Mouse (Mus musculus) adrenal gland, adult 2 months (tissue): ENCODE results near the gene Ppfibp1. TPM values are rescaled to one million over a fixed set of nuclear protein-coding genes. Genes with fewer than 3 reads are reported as not detected.

Source experiments
- DNase-seq: peaks from one replicate; pipeline ENCODE4 v3.0.0; 2021
- polyA plus RNA-seq: library from polyadenylated mRNA; depleted of rRNA; stranded (reverse); fragments of >200 nt; gene quantifications from 2 replicates; pipeline ENCODE4 v1.2.3, GENCODE M21; 2012
- total RNA-seq, 2 experiments: library from RNA; stranded (reverse); gene quantifications; 2 replicates each; pipeline ENCODE4 v1.2.3; 2021

Ppfibp1 gene
- total and polyA plus RNA-seq, 3 experiments = 12.9 to 99.7 (median 78.9) TPM

DNA sequence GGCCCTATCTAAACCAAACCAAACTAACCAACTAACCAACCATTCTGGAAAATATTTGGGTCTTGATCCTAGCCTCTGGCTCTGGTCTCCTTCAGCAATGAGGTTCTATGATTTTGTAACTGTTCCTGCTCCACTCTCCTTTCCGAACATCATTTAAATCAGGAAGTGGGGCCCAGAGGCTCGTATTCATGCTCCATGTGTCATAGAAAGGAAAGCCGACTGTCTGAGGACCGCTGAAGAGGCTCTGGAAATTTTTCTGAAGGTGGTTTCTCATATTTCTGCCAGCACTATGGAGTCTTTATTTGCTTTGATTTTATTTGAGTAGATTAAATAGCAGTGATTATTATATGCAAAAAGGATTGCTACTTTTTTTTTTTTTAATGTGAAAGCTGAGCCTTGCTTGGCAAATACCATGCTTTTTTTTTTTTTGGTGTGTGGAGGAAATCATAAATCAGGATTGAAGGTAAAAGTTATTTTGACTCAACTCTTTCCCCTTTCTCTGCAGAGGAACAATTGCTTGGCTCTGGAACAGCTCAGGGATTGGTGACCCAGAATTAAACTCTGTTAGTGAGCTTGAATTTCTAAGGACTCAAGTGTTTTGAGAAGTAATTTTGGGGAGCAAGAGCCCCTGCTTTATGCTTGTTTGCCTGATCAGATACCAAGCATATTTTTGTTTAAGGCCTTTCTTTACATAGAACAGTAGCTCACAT lies 25.4 kb downstream of the Ppfibp1 start:
- DNase-seq = no peak

DNA sequence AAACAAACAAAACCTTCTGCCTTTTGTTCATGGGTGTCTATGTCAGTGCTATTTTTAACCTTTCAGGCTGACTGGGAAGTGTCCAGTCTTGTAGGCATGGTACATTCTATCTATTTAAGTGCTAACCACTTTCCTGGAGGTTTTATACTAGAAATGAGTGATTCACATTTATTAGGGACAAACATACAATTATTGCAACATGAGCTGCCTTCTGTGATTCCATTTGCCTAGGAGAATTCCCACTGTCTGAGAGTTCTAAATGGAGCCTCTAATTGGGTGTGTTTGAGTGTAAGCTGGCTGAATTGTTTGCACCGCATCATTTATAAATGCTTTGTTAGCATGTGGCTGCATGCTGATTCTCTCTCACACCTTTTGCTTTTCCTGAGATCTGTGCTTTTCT lies 27.5 kb downstream of the Ppfibp1 start:
- no peak for DNase-seq

DNA sequence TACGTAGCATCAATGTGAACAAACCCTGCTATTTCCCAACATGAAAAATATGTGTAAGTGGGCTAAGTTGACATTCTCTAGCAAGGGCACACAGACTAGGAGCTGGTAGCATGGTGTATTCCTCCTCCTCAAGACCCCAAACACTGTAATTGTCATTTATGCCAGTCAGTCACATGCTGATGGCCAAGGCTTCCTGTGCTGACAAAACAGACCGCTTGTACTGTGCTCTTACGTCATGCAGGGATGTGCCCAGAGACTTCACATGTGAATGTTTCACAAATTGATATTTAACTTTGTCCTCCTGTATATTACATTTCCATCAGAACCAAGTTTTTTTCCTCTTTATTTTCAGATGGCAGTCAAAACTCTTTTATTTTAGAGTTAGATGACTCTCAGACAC lies 29.1 kb downstream of the Ppfibp1 start:
- no peak for DNase-seq

DNA sequence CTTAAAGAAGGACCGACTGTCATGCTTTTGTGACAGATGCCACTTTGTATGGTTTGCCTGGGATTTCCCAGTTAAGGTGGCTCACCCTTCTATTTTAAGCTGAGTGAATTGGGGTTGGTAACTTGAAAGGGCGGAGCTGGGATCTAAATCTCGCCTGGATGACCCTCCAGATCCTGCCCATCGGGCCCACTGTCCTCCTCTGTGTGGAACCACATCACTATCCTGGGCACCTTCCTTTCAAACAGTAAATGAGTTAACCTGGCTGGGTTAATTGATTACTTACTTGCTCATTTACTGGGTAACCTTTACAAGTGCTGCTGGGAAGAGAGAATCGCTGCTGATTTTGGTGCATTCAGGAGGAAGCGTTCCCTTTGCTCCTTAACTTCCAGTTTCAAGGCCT lies 30.1 kb downstream of the Ppfibp1 start:
- DNase-seq = no peak

DNA sequence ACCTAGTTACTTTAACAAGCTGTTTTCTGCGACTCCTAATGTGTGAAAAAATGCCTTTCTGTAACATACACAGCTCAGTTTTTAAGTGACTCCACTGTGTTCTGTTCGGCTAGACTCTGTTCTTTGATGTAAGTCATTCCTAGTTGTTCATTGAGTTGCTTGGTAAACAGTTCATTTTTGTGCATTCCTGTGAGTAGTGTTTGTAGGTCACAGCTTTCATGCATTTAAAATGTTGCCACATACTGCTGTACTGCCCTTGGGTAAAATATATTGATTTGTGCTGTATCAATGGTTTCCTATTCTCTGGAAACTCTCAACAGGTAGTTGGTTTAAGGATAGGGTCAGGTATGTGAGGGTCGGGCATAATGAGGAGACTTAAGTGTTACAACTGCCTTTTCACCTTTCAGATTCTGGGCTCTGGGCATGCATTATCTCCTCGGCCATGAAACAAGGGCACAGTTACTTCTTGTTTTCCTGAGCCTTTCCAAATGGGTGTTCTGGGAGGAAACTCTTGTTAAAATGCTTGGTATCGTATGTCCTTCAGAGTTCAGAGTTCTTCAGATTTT lies 38.2 kb downstream of the Ppfibp1 start:
- no peak for DNase-seq

DNA sequence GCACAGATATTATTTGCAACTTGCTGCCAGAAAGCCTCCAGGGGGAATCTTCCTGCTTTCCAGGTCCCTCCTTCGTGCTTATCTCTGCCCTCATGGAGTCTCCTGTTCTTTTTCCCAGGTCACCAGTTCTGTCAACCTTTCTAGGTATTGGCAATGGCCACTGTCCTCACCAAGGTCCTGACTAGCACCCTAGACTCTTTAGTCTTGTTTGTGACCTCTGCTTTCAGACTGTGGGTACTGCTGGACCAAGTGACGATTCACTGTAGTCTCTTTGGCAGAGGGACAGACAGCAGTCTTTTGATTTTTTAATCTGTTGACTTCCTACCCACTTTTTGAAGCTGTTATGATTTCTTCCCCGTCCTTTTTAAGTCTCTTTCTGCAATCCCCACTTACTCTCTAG lies 39.8 kb downstream of the Ppfibp1 start:
- peak; percentile 55 for DNase-seq

DNA sequence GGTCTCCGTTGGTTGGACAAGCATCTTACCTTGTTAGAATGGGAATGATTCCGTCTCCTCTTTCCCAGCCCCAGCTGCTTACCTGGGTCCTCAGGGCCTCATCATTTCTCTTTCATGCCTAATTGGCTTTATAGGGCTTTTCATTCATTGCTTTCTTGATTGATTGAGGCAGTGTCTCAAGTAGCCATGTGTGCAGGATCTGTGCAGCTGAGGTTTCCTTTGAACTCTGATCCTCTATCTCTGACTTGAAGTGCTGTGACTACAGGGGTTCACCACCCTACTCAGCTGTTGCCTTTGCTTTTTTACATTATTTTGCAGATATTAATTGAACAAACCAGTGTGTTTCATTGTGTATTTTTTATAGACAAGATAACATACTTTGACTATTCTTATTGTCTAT lies 40.7 kb downstream of the Ppfibp1 start:
- no peak for DNase-seq

DNA sequence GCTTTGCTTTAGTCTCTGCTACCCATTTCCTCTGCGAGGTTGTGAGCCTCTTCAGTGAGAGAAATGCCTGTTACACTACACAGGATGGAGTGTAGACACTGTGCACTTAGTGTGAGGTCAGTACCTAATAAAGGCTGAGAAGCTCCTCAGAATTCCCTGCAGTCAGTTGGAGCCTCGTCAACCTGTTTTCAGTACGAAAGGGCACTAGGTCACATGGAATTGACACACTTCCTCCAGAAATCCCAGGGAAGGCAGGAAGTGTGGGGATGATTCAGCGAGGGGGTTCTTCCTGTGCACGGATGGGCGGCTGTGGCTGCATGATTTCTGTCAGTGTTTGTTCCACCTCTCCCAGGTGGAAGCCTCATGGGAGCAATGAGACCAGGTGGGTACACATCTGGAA lies 44.8 kb downstream of the Ppfibp1 start:
- peak; percentile 56 for DNase-seq

DNA sequence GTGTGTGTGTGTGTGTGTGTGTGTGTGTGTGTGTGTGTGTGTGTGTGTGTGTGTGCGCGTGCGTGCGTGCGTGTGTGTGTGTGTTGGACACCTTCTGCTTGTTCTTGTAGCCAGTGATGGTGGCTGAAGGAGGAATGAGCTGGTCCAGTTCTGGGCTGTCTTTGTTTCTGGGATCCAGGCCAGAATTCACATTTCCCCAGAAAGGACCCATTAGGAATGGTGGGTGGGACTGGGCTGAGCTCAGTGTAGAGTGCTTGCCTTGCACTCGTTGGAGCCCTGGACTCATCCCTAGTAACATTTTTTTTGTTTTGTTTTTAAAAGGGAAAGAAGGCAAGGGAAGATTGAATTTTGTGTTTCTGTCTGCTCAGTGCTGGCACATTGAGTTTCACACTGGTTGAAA lies 47.7 kb downstream of the Ppfibp1 start:
- DNase-seq = no peak

DNA sequence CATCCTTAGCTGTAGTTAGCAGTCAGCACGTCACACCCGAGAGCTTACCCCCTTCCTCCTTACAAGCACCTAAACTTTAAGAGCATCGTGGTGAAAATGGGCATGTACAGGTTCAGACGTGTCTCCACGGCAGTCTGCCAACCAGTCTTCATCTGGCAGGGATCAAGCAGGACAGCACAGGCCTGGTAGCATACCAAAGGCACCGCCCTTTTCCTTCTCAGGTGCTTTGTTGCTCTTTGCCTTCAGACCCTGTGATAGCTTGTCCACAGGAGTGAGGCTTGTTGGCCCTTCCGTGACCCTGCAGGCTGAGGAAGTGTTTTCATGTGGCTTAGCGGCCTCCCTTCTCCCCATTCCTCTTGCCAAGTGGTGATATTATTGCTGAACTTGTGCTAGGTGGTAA lies 50.7 kb downstream of the Ppfibp1 start:
- DNase-seq = no peak

DNA sequence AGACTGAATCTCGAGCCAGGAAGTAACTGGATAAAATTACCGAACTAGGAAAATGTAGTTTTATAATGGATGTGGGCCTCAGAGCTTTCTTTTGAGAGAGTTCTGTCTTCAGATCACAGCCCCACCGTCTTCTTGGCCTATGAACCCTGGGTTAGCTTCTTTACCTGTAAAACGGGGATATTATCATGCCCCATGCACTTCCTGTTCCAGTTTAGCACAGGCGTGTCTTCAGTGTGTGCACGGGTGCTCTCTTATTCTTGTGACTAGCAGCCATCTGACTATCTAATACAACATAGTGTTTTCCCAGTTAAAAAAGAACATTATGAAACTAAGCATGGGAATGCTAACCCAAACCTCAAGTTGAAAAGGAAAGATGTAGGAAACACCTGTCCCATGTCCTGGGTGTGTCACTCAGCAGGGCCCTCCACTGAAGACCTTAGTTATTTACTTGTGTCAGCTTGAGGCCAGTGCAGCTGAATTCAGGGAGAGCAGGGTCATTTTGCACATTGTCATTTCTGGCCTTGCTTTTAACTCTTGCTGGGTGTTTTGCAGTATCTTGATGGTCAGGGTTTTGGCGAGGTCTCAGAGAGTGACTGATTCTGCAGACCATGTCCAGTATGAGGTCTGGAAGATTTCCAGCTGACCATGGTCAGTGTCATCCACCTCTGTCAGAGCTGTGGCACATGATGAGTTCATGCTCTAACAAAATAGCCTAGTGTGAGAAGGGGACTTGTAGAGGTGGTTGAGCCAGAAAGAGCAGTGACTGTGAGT lies 53.4 kb downstream of the Ppfibp1 start:
- peak; percentile 64 for DNase-seq

DNA sequence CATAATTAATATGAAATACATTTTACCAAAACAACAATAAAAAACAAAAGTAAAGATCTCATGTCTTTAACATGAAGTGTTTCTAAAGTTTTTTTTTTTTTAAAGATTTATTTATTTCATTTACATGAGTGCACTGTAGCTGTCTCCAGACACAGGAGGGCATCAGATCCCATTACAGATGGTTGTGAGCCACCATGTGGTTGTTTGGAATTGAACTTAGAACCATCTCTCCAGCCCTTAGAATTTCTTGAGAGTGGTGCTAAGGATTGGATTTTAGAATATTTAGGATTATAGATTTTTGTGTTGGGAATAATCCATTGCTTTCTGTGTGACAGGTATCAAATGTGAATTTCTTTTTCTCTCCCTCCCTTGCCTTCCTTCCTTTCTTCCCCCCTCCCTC lies 55.7 kb downstream of the Ppfibp1 start:
- DNase-seq = no peak

DNA sequence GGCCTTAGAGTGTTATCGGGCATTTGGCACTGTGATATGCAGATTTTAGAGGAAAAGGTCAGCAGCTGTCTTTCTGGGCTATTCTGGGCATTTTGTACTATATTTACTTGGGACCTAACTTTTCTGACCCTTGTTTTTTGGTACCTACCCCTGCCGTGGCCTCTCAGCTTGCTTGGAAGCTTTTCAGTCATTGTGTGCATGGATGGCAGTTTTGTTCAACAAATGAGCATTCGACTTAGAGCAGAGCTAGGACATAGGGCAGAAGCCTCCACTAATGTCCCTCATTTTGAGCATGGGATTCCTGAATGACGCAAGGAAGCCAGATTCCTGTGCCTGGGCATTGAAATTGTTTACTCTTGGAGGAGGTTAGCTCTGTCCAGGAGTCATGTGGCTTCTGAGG lies 56.5 kb downstream of the Ppfibp1 start:
- peak; percentile 32 for DNase-seq

DNA sequence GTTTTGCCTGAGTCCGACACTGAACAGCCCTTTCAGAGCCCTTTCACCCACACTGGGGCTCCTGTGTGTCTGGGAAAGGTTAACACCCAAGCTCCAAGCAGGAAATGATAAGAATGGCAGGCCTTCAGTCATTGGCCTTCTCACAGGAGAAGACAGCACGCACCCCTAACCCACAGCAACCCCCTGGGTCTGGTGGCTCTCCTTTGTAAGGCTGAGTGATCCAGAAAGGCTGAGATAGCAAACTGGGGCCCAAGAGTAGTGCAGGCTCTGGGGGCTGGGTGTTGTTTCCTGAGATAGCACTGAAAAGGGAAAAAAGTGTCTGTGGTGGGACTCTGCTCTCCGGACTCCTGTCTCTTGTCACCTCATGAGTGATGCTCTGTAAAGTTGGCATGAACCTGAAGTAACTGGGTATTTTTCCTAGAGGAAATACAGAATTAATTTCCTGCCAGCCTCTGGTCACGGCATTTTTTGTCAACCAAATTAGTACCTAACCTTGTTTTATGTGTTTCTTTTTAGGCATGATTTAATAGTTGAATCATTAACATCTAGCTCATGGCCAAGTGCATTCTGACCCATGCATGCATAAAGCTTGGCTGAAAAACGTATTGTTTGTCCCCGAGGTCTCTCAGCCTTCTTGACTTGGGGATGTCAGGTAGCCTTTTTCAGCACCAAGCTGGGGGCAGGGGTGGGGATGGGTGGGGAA lies 58.2 kb downstream of the Ppfibp1 start:
- DNase-seq = peak; percentile 16

DNA sequence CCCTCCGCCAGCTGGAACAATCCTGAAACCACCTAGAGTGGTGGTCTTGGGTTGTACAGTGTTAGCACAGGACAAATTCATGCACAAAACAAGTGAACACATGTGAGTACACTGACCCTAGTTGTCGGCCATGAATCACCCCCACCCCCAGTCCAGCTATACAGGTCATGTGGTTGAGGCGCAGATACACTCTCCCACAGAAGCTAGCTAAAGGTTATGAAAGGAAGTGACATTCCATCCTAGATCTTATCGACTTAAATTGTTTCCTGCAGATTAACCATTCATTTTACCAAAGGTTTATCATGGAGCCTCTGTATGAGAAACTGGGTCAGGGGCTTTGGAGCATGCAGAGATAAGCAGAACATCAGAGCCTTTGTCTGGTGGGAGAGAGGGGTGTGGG lies 58.9 kb downstream of the Ppfibp1 start:
- no peak for DNase-seq

DNA sequence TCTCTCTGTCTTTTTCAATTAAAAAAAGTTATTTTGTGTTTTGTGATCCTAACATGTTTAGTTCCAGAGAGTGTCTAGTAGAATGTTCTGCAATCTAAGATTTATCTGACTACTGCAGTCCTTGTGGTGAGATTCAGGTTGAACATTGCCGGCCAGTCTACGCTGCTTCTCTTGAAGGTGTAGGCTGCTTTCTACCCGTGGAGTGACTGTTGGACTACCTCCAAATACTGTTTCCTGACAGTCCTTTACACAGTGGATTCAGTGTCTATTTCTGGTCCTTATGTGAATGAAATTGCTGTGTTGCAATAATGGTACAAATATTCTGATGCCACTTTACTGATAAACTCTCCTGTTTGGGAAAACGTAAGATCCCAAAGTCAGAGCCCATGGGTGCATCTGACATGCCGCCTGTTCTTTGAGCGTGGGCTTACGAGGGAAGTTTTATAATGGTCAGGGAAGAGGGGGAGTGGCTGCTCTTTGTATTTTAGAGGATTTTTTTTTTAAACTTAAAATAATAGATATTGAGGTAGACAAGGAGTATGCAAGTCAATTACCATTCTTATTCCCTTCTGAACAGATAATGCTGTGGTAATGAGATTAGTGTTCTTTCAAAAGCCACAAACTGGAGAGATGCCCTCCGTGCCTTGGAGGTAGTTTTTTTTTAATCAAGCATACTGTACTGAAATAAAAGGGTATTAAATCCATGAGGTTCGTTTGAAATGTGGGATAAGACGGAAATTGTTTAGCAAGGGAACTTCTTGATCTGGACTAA lies 61.6 kb downstream of the Ppfibp1 start:
- DNase-seq = no peak

DNA sequence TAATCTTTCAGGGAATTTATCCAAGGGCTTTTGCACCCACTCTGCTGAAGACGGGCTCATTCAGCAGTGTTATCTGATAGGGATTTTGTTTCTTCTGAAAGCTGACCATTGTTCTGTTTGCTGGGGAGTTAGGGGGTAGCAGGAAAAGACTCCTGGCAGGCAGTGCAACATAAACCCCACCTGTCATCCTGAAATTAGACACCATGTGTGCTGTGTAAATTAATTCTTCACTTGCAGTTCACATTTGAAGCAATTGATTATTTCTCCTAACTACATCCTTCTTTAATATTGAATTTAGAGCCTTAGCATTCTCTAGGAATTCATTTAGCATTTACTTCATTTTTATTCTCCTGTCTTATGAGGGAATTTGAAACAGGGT lies 62.2 kb downstream of the Ppfibp1 start:
- no peak for DNase-seq

DNA sequence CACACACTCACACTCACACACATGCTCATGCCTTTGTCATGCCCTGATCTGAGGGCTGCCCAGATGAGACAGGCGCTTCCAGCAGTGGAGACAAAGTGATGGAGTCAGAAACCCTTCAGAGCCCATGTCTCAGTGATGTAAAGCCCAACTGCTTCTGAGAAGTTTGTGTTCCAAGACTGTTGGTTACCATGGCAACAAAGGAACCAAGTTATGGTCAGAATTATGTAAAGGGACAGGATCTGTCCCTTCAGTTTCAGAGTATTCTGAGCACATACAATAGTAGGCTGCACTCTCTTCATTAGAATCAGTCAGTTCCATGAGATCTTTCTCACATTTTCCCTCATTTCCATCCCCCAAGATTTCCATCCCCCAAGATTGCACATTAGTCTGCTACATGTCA lies 66.0 kb downstream of the Ppfibp1 start, which contains the start of gene 1700034J05Rik:
Gene 1700034J05Rik (minus strand): TSS at position 165 of the 400 bp plus-strand sequence.
- no peak for DNase-seq

DNA sequence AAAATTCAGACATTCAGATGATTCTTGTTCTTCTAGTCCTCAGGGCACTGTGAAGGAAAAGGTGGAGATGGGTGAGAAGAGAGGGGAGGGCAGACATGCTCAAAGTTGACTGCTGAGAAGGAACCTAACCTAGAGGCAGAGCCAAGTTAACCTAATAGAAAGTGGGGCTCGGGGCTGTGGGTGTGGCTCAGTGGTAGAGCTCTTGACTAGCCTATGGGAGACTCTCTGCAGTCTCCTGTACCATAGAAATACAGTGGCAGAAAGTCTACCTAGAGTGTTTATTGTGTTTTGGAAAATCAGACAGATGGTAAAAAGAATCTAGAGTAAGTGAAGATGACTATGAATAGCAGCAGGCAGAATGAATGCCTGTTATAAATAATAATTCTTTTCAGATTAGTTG lies 67.2 kb downstream of the Ppfibp1 start:
- no peak for DNase-seq

DNA sequence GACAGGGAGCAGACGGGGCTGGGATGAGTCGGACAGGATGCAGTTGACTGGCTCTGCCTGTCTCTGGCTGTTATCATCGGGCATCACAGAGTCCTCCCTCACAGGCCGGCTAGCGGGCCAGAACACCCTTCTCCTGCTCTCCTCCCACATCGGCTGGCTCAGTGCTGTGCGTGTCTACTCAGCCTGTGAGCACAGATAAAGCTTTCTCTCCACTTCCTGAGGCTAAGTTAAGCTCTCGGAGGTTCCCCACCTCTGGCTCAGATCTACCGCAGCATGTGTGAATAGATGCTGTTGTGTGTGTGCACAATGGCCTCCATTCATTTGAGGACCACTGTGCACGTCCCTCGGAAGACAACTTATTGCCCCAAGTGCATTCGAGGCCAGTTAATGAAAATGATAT lies 67.6 kb downstream of the Ppfibp1 start:
- DNase-seq = no peak

DNA sequence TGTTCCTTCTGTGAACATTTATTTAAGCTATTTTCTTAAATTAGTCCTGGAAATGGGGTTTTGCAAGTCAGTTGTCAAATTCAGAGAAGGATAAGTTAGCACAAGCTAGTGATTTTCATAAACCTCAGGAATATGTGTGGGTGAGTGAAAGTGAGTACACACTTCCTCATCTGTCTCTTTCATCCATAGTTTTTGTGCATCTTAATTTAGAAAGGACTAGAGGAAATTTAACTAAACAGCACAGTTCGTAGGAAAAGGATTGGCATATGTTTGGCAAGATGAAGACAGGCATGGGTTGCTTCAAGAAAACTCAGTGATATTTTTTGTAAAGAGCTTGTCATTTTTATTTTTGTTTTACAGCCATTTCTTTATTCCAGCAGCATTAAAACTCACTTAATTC lies 68.7 kb downstream of the Ppfibp1 start:
- DNase-seq = no peak

DNA sequence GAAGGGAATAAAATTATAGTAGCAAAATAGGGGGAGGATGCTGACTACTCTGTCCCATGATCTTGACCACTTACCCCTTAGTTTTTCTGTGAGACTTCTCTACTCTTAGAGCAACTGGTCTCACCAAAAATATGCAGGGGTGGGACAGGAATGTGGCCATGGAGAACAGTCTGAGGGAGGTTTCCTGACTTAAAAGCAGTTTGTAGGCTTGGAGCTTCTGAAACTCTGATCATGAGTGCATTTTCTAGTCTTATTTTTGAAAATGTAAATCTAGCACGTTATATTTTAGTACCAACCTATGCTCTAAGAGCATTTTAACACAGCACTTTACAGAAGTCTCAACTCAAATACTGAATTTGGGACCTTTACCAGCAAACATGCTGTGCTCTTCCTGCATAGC lies 70.4 kb downstream of the Ppfibp1 start:
- DNase-seq = no peak
